Mouse (Mus musculus) cerebellum, postnatal 10 days (tissue): Measurements from ENCODE around the gene Olig2.
A peak's percentile ranks its signal among the peaks of the same experiment; 100 is the strongest.

Source experiments
- DNase-seq, 2 experiments: peaks; one replicate each; pipeline ENCODE4 v3.0.0; 2021; ENCODE audit warnings: mixed read lengths in 2 of 2

The Olig2 gene

DNA sequence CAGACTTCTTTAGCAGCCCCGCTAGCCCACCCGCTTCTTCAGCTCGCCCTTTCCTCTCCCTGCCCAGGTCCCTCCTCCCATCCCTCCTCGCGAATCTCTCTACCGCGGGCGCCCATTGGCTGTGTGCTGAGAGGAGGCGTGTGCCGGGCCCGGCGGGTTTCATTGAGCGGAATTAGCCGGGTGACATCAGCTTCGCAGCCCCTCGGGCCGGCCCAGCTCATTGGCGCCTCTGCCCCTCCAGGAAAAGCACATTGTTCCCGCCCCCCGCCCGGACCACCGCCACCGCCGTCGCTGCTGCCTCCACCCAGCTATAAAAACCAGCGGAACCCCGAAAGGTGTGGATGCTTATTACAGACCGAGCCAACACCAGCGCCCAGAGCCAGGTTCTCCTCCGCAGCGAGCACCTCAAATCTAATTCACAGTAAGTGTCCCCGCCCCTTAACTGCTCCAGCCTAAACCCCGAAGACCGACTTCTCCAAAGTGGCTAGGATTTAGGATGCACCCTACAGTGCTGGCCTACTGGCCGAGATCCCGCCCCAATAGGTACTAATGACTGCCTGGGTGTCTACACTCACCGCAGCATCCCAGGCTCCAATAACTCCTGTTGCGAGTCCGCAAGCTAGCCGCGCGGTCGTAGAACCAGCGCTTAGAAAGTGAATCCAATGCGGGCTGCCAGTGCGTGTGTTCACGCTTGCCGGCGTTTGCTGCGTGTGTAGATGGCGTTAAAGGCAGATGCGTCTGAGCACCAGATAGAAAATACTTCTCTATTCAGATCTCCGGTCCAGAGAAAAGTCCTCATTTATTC, at the start of gene Olig2:
Gene Olig2, plus strand, starts transcription at position 225 of the 805 bp plus-strand sequence.
- peak; percentile 63 to 77 for DNase-seq

DNA sequence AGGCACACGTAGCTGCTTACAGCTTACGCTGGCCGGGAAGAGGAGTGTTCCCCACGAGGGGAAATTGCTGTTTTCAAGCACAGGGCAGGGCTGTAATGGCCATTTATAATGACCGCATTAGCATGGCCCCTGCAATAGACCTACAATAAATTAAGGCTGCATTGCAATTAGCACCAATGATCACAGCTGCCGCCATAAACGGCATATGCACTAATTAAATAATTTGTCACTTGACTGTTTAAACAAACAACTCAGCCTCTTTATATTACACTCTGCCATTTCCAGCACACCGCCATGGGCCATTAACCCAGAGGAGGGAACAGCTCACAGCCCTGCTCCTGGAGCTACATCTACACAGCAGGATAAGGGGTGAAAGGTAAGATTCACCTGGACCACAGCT, 49.4 kb upstream of the Olig2 start:
- DNase-seq = no peak

DNA sequence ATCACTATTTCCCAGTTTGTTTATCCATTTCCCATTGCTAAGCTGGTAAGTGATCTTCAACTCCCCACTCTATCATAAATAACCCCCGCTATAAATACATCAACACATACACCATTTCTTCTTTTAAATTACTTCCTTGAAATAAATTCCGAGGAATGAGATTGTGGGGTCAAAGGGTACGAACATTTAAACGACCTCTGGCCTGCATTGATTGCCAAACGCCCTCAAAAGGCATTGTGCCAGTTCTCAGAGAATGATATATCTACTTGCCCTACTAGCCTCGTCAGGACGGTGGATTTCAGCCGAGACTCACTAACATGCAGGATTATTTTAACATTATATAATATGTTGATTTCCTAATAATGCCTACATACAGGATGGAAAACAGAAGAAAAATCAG, 38.2 kb upstream of the Olig2 start:
- DNase-seq = no peak

DNA sequence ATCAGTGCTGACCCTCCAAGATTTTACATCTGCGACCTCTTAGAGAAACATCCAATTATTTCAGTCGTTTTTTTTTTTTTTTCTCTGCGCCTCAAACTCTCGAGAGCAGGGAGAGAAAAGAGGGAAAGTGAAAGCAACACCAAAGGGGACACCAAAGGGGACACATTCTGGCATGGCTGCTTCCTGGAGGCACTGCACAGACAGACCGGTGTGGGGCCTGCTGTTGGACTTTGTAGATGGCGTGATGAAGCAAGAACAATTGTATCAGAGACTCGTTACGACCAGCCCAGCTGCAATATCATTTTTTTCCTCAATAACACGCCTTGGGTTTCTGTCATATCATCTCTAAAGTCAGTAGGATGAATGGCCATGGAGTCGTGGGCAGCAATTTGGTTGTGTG, 37.6 kb upstream of the Olig2 start:
- no peak for DNase-seq

DNA sequence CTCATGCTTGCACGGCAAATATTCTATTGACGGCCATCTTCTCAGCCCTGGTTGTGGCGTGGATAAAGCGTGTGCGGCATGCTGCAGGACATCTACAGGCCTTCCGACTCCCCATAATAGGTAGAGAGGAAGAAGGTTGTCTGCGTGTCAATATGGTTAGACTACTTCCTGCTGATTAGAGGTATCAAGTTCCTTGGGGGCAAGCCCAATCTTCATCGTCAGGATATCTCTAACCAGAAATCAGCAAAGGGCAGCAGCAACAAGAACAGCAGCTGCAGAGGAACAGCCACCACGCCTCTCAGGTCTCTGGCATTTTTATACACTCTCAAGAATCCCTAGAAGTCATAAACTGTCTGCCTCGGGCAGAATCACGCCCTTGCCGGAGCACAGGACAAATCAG, 37.0 kb upstream of the Olig2 start:
- DNase-seq = no peak

DNA sequence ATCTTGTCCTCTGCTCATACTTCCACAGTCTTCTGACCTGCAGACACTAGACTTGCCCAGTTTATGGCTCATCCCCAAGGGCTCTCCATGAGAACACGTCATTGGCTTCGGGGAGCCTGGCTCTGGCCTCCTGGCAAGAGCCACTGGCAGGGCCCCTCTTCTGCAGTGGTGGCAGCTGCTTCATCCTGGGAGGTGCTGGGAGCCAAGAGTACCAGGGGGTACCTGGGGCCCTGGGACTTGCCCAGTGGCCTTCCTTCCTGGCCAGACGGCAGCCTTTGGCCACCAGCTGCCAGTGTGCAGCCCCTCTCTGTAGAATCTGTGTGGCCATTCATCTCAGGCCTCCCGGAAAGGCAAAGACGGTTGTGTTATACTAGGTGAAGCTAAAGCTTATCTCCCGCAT, 34.0 kb upstream of the Olig2 start:
- DNase-seq = peak; percentile 34 to 67

DNA sequence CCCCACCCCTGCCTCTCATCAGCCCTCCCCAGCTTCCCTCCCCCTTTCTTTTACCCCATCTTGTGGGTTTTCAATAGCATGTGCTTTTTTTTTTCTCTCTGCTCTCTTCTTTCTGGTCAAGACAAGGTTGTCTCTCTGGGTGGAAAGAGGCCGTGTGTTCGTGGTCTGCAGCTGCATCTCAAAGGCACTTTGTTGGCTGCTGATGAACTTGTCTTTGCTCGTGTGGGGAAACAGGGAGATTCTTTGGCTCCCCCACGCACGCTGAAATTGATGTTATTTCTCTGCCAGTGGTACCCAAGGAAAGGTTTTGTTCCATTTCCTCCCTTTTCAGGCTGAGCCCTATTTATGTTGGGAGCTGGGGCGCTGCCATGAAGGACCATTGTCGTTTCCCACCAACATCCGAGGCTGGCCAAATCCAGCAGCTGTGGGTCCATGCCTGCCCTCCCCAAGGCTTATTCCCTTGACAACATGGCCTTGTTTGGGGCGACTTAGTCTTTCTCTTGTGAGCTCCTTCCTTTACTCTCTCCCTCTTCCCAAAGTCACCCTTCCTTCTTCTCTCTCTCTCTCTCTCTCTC, 33.5 kb upstream of the Olig2 start:
- peak; percentile 44 to 59 for DNase-seq

DNA sequence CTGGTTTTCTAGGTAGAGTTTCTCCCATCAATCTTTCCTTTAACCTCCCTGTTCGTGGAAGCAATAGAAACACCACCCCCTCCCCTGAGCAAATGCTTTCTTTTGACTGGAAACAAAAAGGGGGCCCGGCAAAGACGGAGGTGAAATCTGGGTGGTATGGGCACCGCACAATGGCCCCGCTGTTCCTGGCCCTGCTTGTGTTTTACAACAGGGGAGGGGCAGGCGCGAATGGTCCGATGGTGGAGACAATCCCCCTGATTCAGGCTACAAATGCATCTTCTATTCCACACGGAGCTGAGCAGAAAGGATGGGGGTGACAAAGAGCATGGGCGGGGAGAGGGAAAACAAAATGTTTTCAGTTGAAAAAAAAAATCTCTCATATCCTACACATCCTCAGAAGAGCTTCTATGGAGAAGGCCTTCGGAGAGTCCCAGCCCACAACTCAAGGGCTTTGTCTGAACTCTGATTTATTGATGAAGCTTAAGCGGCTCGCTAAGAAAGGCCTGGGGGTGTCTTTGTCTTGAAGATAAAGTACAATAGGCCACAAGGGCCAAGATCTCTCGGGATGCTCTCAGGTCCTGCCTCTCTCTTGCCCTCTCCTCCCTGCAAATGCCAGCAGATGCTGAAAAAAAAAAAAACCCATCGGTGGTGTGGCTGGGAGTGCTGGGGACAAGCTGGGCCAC, 32.4 kb upstream of the Olig2 start:
- peak in 1 of 2 experiments; percentile 23 for DNase-seq

DNA sequence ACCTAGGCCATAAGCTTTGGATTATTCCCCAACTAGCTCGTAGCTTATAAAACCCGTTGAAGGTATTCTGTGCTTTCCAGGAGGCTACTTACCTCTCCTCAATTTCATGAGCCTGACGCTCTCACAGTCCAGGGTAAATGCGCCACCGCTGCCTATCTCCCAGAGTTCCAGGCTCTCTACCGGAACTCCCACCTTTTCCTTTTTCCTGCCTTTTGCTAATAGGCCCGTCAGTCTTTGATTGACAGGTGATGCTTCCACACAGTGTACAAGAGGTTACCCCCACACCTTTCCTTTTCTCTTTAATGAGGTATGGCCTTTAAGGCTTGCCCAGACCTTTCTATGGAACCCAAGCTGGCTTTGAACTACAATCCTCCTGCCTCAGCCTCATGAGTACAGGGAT, 25.4 kb upstream of the Olig2 start:
- DNase-seq = no peak

DNA sequence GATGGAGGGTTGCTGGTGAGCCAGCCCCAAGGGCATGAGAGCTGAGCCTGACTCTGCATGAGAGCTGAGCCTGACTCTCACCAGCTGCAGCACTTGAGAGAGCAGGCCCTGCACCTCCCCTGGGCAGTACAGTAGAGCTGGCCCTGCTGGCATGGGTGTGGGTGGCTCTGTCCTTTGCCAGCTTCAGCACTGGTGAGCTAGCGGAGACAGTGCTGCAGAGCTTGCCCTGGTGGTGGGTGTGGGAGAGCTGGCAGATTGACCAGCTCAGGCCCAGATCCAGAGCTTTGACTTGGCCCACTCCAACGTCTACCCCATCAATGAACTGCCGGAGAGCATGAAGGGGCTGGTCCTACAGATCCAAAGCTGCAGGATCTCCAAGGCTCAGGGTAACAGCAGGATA, 22.3 kb upstream of the Olig2 start:
- DNase-seq = peak; percentile 38 to 64

DNA sequence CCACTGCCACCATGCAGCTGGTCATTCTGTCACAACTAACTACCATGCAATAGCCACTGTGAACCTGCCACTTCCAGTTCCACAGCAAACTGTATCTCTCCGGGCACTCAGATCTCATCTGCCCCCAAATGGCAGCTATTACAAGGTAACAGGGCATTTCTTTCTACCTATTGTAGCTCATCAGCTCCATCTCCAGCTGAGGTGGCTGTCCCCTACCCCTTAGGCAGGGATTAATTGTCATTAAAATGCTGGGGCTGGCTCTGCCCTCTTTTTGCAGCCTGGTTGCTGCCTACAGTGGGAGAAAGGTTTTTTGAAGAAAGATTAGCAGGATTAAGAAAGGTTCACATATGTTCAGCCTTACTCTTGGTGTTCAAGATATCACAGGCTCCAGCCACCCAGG, 18.9 kb upstream of the Olig2 start:
- DNase-seq = no peak

DNA sequence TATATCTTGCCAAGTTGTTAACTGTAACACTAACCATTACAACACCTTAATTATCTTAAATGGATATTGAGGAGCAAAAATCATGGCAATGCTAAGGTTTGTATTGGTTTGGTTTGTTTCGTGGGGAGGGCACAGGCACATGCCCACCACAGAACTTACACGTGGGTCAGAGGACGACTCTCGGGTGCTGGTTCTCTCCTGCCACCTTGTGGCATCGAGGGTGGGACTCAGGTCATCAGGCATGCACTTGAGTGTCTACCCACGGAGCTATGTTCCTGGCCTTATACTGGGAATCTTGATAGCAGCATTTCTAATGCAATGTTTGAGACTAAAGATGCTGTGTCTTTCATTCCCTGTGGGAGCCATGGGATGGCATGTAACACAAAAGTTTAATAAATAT, 8.2 kb upstream of the Olig2 start:
- DNase-seq = peak; percentile 29 to 42

DNA sequence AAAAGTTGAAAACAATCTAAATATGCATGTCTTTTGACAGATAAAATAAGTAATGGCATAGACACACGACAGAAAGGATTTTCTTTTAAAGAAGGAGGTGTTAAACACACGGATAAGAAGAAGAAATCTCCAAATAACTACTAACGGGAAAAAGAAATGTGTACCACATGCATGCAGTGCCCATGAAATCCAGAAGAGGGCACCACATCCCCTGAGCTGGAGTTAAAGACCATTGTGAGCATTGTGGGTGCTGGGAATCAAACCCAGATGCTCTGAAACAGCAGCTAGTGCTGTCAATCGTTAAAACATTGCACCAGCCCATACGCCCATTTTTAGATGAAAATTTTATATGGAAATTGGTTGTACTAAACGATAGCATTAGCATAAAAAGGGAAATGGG, 7.3 kb upstream of the Olig2 start:
- peak in 1 of 2 experiments; percentile 34 for DNase-seq

DNA sequence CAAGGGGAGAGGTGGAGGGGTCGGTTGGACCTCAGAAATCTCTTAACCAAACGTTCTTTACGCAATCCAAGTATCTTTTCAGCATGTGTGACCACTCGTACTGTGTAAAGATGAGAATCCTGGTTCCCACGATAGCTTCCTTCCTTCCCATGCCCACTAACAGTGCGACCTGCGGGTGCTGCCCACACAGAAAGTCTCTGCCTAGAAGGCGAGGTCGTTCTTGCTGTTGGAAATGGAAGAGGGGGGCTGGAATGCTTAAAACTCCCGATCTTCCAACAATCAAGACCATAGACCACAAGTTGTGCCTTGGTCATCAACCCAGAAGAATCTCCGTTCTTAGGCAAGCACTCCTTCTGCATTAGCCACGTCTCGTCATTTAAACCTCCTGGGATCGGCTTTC, 6.0 kb upstream of the Olig2 start:
- no peak for DNase-seq

DNA sequence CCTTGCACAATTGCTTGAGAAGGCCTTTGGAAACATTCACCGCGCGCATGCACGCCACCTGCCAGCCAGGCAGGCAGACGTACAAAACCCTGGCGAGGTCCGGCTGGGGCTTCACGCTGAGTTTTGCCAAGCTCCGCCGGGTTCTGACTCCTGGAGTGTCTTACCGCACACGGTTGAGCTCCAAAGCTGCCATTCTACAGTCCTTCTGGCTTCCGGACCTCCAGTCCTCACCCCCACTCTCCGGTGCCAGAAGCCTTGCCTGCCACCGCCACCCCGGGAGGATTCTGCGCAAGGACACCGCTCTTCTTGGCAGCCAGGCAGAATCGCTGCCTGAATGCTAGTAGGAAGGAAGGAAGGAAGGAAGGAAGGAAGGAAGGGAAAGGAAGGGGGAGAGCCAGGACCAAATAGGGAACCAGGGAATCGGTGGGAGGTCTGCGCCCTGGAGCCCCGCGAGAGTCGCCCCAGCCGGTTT, 3.0 kb upstream of the Olig2 start:
- DNase-seq = peak in 1 of 2 experiments; percentile 69

DNA sequence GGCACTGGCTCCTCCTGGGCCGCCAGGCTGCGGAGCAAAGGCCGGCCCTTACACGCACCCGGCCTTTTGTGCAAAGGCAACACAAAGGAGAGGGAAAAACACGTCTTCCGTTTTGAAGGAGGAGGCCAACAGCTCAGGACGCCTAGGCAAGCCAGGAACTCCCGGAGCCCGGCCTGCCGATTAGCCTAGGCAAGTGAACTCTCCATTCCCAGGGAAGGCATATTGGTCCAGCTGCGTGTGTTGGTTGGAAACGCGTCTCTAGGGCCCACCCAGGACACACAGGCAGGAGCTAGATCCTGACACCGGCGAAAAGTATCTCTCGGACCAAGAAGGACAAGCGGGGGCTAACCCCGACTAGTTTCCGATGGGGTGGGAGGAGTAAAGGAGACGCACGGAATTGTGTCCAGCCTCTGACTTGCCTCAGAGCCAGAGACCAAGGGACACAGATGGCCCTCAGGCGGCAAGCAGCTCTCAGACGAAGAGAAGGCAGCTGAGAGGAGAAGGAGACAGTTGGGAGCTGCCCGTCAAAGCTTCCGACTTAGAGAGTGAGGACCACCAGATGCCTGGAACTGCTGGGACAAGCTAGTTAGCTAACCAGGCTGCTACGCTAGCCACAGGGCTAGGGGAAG, 2.5 kb upstream of the Olig2 start:
- peak; percentile 47 to 64 for DNase-seq

DNA sequence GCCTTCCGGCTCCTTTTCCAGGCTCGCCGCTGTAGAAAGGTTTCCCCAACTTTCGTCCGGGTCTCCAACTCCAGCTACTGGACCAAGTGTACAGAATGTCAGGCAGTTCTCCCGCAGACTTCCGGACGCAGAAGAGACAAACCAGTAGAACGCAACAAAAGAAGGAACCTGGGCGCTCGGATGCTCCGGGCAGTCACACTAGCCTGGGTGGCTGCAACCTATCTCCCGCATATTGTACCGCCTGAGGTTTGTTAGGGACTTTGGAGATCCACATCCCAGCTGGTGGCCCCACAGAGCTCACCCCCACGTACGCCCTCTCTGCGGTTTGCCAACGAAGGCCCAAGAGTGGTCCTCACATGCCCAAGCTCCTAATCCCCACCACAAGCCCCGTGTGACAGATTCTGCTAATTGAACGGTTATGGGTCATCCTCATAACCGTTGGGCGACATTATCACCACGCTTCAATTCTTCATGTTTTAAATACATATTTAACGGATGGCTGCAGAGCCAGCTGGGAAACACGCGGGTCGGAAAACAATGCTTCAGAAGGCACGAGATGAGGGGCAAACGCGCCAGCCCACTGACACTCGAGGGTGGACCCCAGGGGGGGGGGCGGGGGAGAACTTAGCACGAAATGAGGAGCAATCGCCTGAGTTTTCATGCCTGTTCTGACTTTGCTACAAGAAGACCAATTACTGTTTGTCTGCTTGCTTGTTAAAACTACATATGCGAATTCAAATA, 1.8 kb upstream of the Olig2 start:
- DNase-seq = peak; percentile 29 to 44

DNA sequence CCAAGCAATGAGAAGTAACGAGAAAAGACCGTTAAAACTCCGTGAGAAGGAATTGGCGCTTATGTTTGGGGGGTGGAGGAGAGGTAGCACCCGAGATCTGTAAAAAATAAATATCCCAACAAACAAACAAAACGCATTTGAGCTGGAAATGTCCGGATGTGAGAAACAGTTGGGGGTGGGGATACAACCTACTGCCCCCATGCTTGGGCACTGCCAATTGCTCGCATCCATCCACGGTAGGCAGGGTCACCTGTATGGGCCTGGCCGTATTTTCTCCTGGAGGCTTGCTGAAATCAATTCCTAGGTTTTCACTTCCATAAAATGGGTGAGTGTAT, 1.2 kb upstream of the Olig2 start:
- DNase-seq = peak in 1 of 2 experiments; percentile 15

DNA sequence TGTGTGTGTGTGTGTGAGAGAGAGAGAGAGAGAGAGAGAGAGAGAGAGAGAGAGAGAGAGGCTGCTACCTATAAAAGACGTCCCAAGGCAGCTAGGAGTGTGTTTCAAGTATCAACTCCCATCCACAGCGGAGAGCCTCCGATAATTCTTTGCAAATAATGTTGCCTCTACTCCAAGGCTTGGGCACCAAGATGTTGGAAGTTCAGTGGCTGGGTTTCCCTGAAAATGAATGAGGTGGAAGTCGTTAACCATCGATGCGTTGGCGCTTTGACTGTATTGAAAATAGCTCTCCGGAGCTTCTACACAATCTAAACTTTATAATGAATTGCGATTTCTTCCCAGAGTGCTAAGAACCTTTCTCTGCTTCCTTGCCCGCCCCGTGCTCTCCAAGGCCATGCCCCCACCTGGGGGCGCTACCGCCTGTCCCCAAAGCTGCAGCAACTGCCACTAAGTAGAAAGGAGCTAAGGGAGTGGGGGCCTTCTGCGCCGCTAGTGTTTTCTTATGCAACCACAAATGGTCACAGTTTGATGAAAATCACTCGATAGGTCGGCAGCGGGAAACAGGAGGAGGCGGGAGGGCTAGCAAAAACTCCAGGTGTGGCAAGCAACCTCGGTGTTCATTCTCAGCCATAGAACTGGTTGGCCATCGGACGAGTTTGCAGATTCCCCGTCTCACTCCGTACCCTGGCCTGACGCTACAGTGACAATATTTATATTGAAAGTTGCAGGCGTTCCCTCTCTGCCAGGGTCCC, 600 bp upstream of the Olig2 start:
- peak; percentile 66 to 70 for DNase-seq

DNA sequence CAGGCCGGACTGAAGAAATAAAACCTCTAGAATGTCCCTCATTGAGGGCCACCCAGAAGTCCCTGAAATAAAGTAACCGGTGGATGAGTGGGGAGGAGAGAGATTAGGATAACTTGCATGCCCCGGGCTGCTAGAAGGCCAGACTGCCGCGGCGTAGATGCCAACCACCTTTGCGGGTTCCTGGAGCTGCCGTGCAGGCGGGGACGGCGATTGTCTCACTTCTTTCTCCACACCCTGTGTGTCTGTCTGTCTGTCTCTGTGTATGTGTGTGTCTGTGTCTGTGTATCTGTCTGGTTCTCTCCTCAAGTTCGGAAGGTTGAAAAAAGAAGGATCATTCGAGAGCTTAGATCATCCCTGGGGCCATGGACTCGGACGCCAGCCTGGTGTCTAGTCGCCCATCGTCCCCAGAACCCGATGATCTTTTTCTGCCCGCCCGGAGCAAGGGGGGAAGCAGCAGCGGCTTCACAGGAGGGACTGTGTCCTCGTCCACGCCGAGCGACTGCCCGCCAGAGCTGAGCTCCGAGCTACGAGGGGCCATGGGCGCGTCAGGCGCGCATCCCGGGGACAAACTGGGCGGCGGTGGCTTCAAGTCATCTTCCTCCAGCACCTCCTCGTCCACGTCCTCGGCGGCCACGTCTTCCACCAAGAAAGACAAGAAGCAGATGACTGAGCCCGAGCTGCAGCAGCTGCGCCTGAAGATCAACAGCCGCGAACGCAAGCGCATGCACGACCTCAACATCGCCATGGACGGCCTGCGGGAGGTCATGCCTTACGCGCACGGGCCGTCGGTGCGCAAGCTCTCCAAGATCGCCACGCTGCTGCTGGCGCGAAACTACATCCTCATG, 1.0 kb downstream of the Olig2 start:
- peak in 1 of 2 experiments; percentile 42 for DNase-seq
